In genomic region chr5:112355493-112355892, GRCm38 (mm10) we compare ENCODE assay signal across 25 mouse cellular contexts. TPM values are rescaled to one million over a fixed set of nuclear protein-coding genes. Genes with fewer than 3 reads are reported as not detected.
DNase-seq lines count a peak whose midpoint lies in the region; ATAC-seq and TF ChIP-seq lines count a peak whose summit lies in the region.
"Had no signal": no experiment of that assay in that cellular context is flagged by ENCODE, and none has a peak within 500 bp of the region (broad histone marks: within the 10 kb centered on the region; RNA-seq: fewer than 3 reads in every experiment).

No protein-coding gene starts in this region.

- 94% methylated on average over 6 of the region's 6 CpGs for WGBS in hindbrain, postnatal 0 days
- 90% methylated on average over 6 of the region's 6 CpGs for WGBS in hindbrain, embryonic 12.5 days
- WGBS in liver, embryonic 15.5 days (ENCODE audit: insufficient replicate concordance) = 51% methylated on average over 6 of the region's 6 CpGs

- ATAC-seq in hindbrain, postnatal 0 days = peak; percentile 21; the same call in 1 of the 2 replicates
- ATAC-seq in hindbrain, embryonic 12.5 days (ENCODE audit: low FRiP score) = no peak
- ATAC-seq in liver, embryonic 15.5 days (ENCODE audit: insufficient read depth) = peak; percentile 6; the same call in 1 of the 2 replicates
- ATAC-seq: forebrain, embryonic 13.5 days had no signal

- no peak for TF ChIP-seq CTCF in hindbrain, postnatal 0 days (IDR thresholded peaks at IDR 0.05; ENCODE audit: low read depth)

- H3K4me3 ChIP-seq in hindbrain, postnatal 0 days (ENCODE audit: low read length) = no peak overlapping the region
- no peak overlapping the region for H3K4me3 ChIP-seq in hindbrain, embryonic 12.5 days
- no peak overlapping the region for H3K4me3 ChIP-seq in liver, embryonic 15.5 days (replicated peaks)
- H3K4me3 ChIP-seq: embryonic facial prominence, embryonic 12.5 days; erythroblast, embryonic 14.5 days; forebrain, embryonic 13.5 days; heart, embryonic 12.5 days; limb, embryonic 12.5 days; myocyte had no signal

- DNase-seq in hindbrain, postnatal 0 days (ENCODE audit: low spot score) = no peak
- peak; percentile 24 for DNase-seq in lung, postnatal 36 days
- DNase-seq in lung, postnatal 14 days = no peak
- no peak for DNase-seq in left cerebral cortex, adult 9 months (ENCODE audit: low spot score in 2 of 2)
- no peak for DNase-seq in cerebellum, adult 11-12 months
- DNase-seq: adrenal gland, postnatal 25 days; cerebellum, adult 9-10 months; gastrocnemius, postnatal 14 days; kidney, adult 18-20 months; midbrain, embryonic 14.5 days; thymus, adult 18-20 months had no signal

- peaks cover 31% of the 10 kb centered on the region for H3K36me3 ChIP-seq in hindbrain, postnatal 0 days (ENCODE audit: insufficient read depth, low read length)
- peaks cover 70% of the 10 kb centered on the region for H3K36me3 ChIP-seq in hindbrain, embryonic 12.5 days
- peaks cover 15% of the 10 kb centered on the region for H3K36me3 ChIP-seq in liver, embryonic 15.5 days (replicated peaks)

- H3K4me2 ChIP-seq in hindbrain, postnatal 0 days (ENCODE audit: low read depth, low read length) = no peak overlapping the region
- H3K4me2 ChIP-seq in hindbrain, embryonic 12.5 days (replicated peaks) = no peak overlapping the region
- no peak overlapping the region for H3K4me2 ChIP-seq in liver, embryonic 15.5 days
- H3K4me2 ChIP-seq: embryonic facial prominence, embryonic 12.5 days; forebrain, embryonic 13.5 days; heart, embryonic 12.5 days; hindbrain, embryonic 14.5 days; limb, embryonic 12.5 days had no signal

- no peaks in the 10 kb centered on the region for H3K4me1 ChIP-seq in hindbrain, postnatal 0 days (ENCODE audit: insufficient read depth, low read length)
- no peaks in the 10 kb centered on the region for H3K4me1 ChIP-seq in hindbrain, embryonic 12.5 days
- peaks cover 38% of the 10 kb centered on the region for H3K4me1 ChIP-seq in liver, embryonic 15.5 days (replicated peaks)
- H3K4me1 ChIP-seq: embryonic facial prominence, embryonic 12.5 days; forebrain, embryonic 13.5 days had no signal

- H3K27me3 ChIP-seq in hindbrain, postnatal 0 days (ENCODE audit: insufficient read depth, low read length) = no peaks in the 10 kb centered on the region
- H3K27me3 ChIP-seq in hindbrain, embryonic 12.5 days = no peaks in the 10 kb centered on the region
- H3K27me3 ChIP-seq in liver, embryonic 15.5 days = no peaks in the 10 kb centered on the region
- H3K27me3 ChIP-seq: CH12.LX; embryonic facial prominence, embryonic 12.5 days; forebrain, embryonic 13.5 days; limb, embryonic 12.5 days had no signal

- no peak overlapping the region for H3K27ac ChIP-seq in hindbrain, postnatal 0 days
- no peak overlapping the region for H3K27ac ChIP-seq in hindbrain, embryonic 12.5 days
- no peak overlapping the region for H3K27ac ChIP-seq in liver, embryonic 15.5 days (replicated peaks)
- H3K27ac ChIP-seq: embryonic facial prominence, embryonic 12.5 days; forebrain, embryonic 13.5 days; hindbrain, embryonic 14.5 days; limb, embryonic 12.5 days had no signal

- H3K9ac ChIP-seq in hindbrain, postnatal 0 days (replicated peaks; ENCODE audit: low read length) = no peak overlapping the region
- no peak overlapping the region for H3K9ac ChIP-seq in hindbrain, embryonic 12.5 days
- no peak overlapping the region for H3K9ac ChIP-seq in liver, embryonic 15.5 days
- H3K9ac ChIP-seq: embryonic facial prominence, embryonic 12.5 days; forebrain, embryonic 13.5 days; heart, embryonic 12.5 days; hindbrain, embryonic 14.5 days; limb, embryonic 12.5 days had no signal

- no peaks in the 10 kb centered on the region for H3K9me3 ChIP-seq in hindbrain, postnatal 0 days (ENCODE audit: low read length)
- H3K9me3 ChIP-seq in hindbrain, embryonic 12.5 days (replicated peaks) = no peaks in the 10 kb centered on the region
- no peaks in the 10 kb centered on the region for H3K9me3 ChIP-seq in liver, embryonic 15.5 days (replicated peaks)
- H3K9me3 ChIP-seq: embryonic facial prominence, embryonic 12.5 days; forebrain, embryonic 13.5 days; heart, embryonic 12.5 days; limb, embryonic 12.5 days had no signal

RNA-seq across cellular contexts. Expression of gene Gm6583, which starts 0.3 kb away (rescaled TPM):
- not detected in 2 replicates for total RNA-seq in hindbrain, postnatal 0 days (2014; rRNA removed)
- 0.06 TPM in 1 of 2 replicates, not detected in the other for polyA plus RNA-seq in hindbrain, postnatal 0 days (2015; fragmentation: Nextera tagmentation; extraction: Ambion mirVana)
- polyA plus RNA-seq in hindbrain, embryonic 12.5 days (2016; fragmentation: Nextera tagmentation; extraction: Ambion mirVana) = 0.26 and 0.27 TPM in 2 replicates
- 0.07 and 0.12 TPM in 2 replicates for polyA plus RNA-seq in liver, embryonic 15.5 days (2015; fragmentation: Nextera tagmentation; extraction: Ambion mirVana)
- total RNA-seq: CH12.LX; gastrocnemius, postnatal 14 days; heart, postnatal 25 days; layer of hippocampus, adult 8-10 months had no signal
- polyA plus RNA-seq: frontal cortex, adult 2 months; urinary bladder, adult 2 months had no signal

RNA-seq across cellular contexts. Expression of gene Hps4, which starts 12.6 kb away (rescaled TPM):
- 43.9 and 45.6 TPM in 2 replicates for total RNA-seq in hindbrain, postnatal 0 days (2014; rRNA removed)
- 32.7 and 33.6 TPM in 2 replicates for polyA plus RNA-seq in hindbrain, postnatal 0 days (2015; fragmentation: Nextera tagmentation; extraction: Ambion mirVana)
- polyA plus RNA-seq in hindbrain, embryonic 12.5 days (2016; fragmentation: Nextera tagmentation; extraction: Ambion mirVana) = 35.4 and 37.1 TPM in 2 replicates
- 10.9 and 13.7 TPM in 2 replicates for polyA plus RNA-seq in liver, embryonic 15.5 days (2015; fragmentation: Nextera tagmentation; extraction: Ambion mirVana)

RNA-seq across cellular contexts. Expression of gene Srrd, which starts 12.7 kb away (rescaled TPM):
- 84.3 and 92.0 TPM in 2 replicates for total RNA-seq in hindbrain, postnatal 0 days (2014; rRNA removed)
- polyA plus RNA-seq in hindbrain, postnatal 0 days (2015; fragmentation: Nextera tagmentation; extraction: Ambion mirVana) = 49.1 and 56.0 TPM in 2 replicates
- 46.9 and 47.6 TPM in 2 replicates for polyA plus RNA-seq in hindbrain, embryonic 12.5 days (2016; fragmentation: Nextera tagmentation; extraction: Ambion mirVana)
- polyA plus RNA-seq in liver, embryonic 15.5 days (2015; fragmentation: Nextera tagmentation; extraction: Ambion mirVana) = 13.8 and 16.4 TPM in 2 replicates

RNA-seq across cellular contexts. Expression of gene Tfip11, which starts 29.3 kb away (rescaled TPM):
- 16.5 and 20.2 TPM in 2 replicates for total RNA-seq in hindbrain, postnatal 0 days (2014; rRNA removed)
- 24.3 and 24.4 TPM in 2 replicates for polyA plus RNA-seq in hindbrain, postnatal 0 days (2015; fragmentation: Nextera tagmentation; extraction: Ambion mirVana)
- 38.1 TPM in 2 replicates for polyA plus RNA-seq in hindbrain, embryonic 12.5 days (2016; fragmentation: Nextera tagmentation; extraction: Ambion mirVana)
- polyA plus RNA-seq in liver, embryonic 15.5 days (2015; fragmentation: Nextera tagmentation; extraction: Ambion mirVana) = 12.0 and 13.1 TPM in 2 replicates

RNA-seq across cellular contexts. Expression of gene Asphd2, which starts 39.2 kb away (rescaled TPM):
- 143 and 164 TPM in 2 replicates for total RNA-seq in hindbrain, postnatal 0 days (2014; rRNA removed)
- polyA plus RNA-seq in hindbrain, postnatal 0 days (2015; fragmentation: Nextera tagmentation; extraction: Ambion mirVana) = 113 and 118 TPM in 2 replicates
- 60.7 and 66.1 TPM in 2 replicates for polyA plus RNA-seq in hindbrain, embryonic 12.5 days (2016; fragmentation: Nextera tagmentation; extraction: Ambion mirVana)
- 0.14 and 0.24 TPM in 2 replicates for polyA plus RNA-seq in liver, embryonic 15.5 days (2015; fragmentation: Nextera tagmentation; extraction: Ambion mirVana)
- total RNA-seq: CH12.LX had no signal
- polyA plus RNA-seq: erythroblast, embryonic 14.5 days had no signal
